8 mouse cellular contexts compared by ENCODE assay signal in genomic region chr16:18777101-18778080, GRCm38 (mm10). TPM values are rescaled to one million over a fixed set of nuclear protein-coding genes. Genes with fewer than 3 reads are reported as not detected.
DNase-seq lines count a peak whose midpoint lies in the region; ATAC-seq and TF ChIP-seq lines count a peak whose summit lies in the region.

No protein-coding gene starts in this region.

- peaks cover 14% of the 10 kb centered on the region; the same call in 1 of the 2 replicates for H3K36me3 ChIP-seq in embryonic facial prominence, embryonic 14.5 days (ENCODE audit: control insufficient read depth, insufficient read depth, low read length)
- peaks cover 18% of the 10 kb centered on the region for H3K36me3 ChIP-seq in intestine, embryonic 14.5 days (ENCODE audit: control insufficient read depth, insufficient read depth, low read length)
- H3K36me3 ChIP-seq in megakaryocyte, embryonic 14.5 days (replicated peaks; ENCODE audit: low read length), result peaks cover 35% of the 10 kb centered on the region

- no peaks in the 10 kb centered on the region for H3K9me3 ChIP-seq in embryonic facial prominence, embryonic 14.5 days (ENCODE audit: control insufficient read depth, low read length)
- no peaks in the 10 kb centered on the region for H3K9me3 ChIP-seq in intestine, embryonic 14.5 days (ENCODE audit: control insufficient read depth, low read length)
- H3K9me3 ChIP-seq in megakaryocyte, embryonic 14.5 days, result peaks cover 4% of the 10 kb centered on the region; the same call in 1 of the 2 replicates

- peak; percentile 31; the same call in 1 of the 2 replicates for ATAC-seq in embryonic facial prominence, embryonic 14.5 days (ENCODE audit: low read depth)
- ATAC-seq in intestine, embryonic 14.5 days (replicated peaks; ENCODE audit: low FRiP score, low TSS enrichment, low read depth), result peak; percentile 60

- WGBS in lung, adult 2 months, result 2% methylated on average over 80 of the region's 80 CpGs
- WGBS in embryonic facial prominence, embryonic 14.5 days, result 3% methylated on average over 45 of the region's 80 CpGs
- 3% methylated on average over 80 of the region's 80 CpGs for WGBS in intestine, embryonic 14.5 days

- H3K4me2 ChIP-seq in embryonic facial prominence, embryonic 14.5 days (ENCODE audit: low read depth, low read length), result peak overlapping the region; percentile 65
- peak overlapping the region; percentile 62 for H3K4me2 ChIP-seq in intestine, embryonic 14.5 days (ENCODE audit: low read length)

- DNase-seq in lung, adult 2 months, result peak; percentile 26
- no peak for DNase-seq in lung, adult 18-20 months
- no peak for DNase-seq in embryonic facial prominence, embryonic 14.5 days (ENCODE audit: low spot score)
- peak; percentile 67 for DNase-seq in intestine, embryonic 14.5 days (ENCODE audit: low spot score)
- no peak for DNase-seq in frontal cortex, postnatal 36 days (ENCODE audit: low spot score in 2 of 2)
- DNase-seq in gastrocnemius, postnatal 25 days, result no peak
- DNase-seq in thymus, postnatal 14 days, result no peak

- H3K27me3 ChIP-seq in embryonic facial prominence, embryonic 14.5 days (replicated peaks; ENCODE audit: control insufficient read depth, insufficient read depth, low read length), result peaks cover 46% of the 10 kb centered on the region
- H3K27me3 ChIP-seq in intestine, embryonic 14.5 days (replicated peaks; ENCODE audit: control insufficient read depth, insufficient read depth, low read length), result peaks cover 43% of the 10 kb centered on the region
- peaks cover 65% of the 10 kb centered on the region for H3K27me3 ChIP-seq in megakaryocyte, embryonic 14.5 days (replicated peaks)

- peak overlapping the region; percentile 83 for H3K4me3 ChIP-seq in lung, adult 2 months (replicated peaks; ENCODE audit: extremely low read depth, low read depth, low read length)
- peak overlapping the region; percentile 44 for H3K4me3 ChIP-seq in embryonic facial prominence, embryonic 14.5 days (ENCODE audit: low read depth, low read length)
- peak overlapping the region; percentile 35 for H3K4me3 ChIP-seq in intestine, embryonic 14.5 days (ENCODE audit: low read depth, low read length)
- H3K4me3 ChIP-seq in megakaryocyte, embryonic 14.5 days (replicated peaks), result peak overlapping the region; percentile 87

- H3K27ac ChIP-seq in embryonic facial prominence, embryonic 14.5 days (replicated peaks; ENCODE audit: low read depth, low read length), result no peak overlapping the region
- H3K27ac ChIP-seq in intestine, embryonic 14.5 days (ENCODE audit: low read depth), result no peak overlapping the region

- H3K9ac ChIP-seq in embryonic facial prominence, embryonic 14.5 days (ENCODE audit: low read depth, low read length), result peak overlapping the region; percentile 54
- peak overlapping the region; percentile 39 for H3K9ac ChIP-seq in intestine, embryonic 14.5 days (ENCODE audit: low read length)

- H3K4me1 ChIP-seq in lung, adult 2 months (ENCODE audit: control insufficient read depth, insufficient read depth, low read length), result peaks cover 7% of the 10 kb centered on the region
- peaks cover 6% of the 10 kb centered on the region; the same call in 1 of the 2 replicates for H3K4me1 ChIP-seq in embryonic facial prominence, embryonic 14.5 days (ENCODE audit: control insufficient read depth, insufficient read depth, low read length)
- H3K4me1 ChIP-seq in intestine, embryonic 14.5 days (replicated peaks; ENCODE audit: control insufficient read depth, insufficient read depth, low read length), result no peaks in the 10 kb centered on the region
- peaks cover 34% of the 10 kb centered on the region for H3K4me1 ChIP-seq in megakaryocyte, embryonic 14.5 days

- TF ChIP-seq POLR2A in lung, adult 2 months (IDR thresholded peaks at IDR 0.05; ENCODE audit: borderline replicate concordance, extremely low read depth, low read depth, low read length), result 0 out of 2 replicates have a peak, but pooled peaks have one; percentile 8

- TF ChIP-seq CTCF in lung, adult 2 months (IDR thresholded peaks at IDR 0.05; ENCODE audit: insufficient read depth, low read length), result no peak

RNA-seq across cellular contexts. Expression of gene Cldn5, which starts 0.7 kb away (rescaled TPM):
- 753 and 874 TPM in 2 replicates for polyA plus RNA-seq in lung, adult 2 months (2012; rRNA removed)
- polyA plus RNA-seq in embryonic facial prominence, embryonic 14.5 days (2014; fragmentation: Nextera tagmentation; extraction: Ambion mirVana), result 35.4 and 39.5 TPM in 2 replicates
- polyA plus RNA-seq in intestine, embryonic 14.5 days (2014; fragmentation: Nextera tagmentation; extraction: Ambion mirVana), result 21.9 and 24.8 TPM in 2 replicates
- not detected in 2 replicates for polyA plus RNA-seq in megakaryocyte, embryonic 14.5 days (2012; ENCODE audit: insufficient read depth, low replicate concordance)
- 10 to 100 TPM in 1 of 2 experiments, 1 to 10 TPM in 1; 7.4 to 13.9 TPM for total RNA-seq in gastrocnemius, postnatal 25 days (2021)

RNA-seq across cellular contexts. Expression of gene Ufd1, which starts 34.2 kb away (rescaled TPM):
- 23.1 and 39.3 TPM in 2 replicates for polyA plus RNA-seq in lung, adult 2 months (2012; rRNA removed)
- polyA plus RNA-seq in embryonic facial prominence, embryonic 14.5 days (2014; fragmentation: Nextera tagmentation; extraction: Ambion mirVana), result 49.2 and 55.5 TPM in 2 replicates
- polyA plus RNA-seq in intestine, embryonic 14.5 days (2014; fragmentation: Nextera tagmentation; extraction: Ambion mirVana), result 62.3 and 74.9 TPM in 2 replicates
- 11.3 and 18.9 TPM in 2 replicates for polyA plus RNA-seq in megakaryocyte, embryonic 14.5 days (2012; ENCODE audit: insufficient read depth, low replicate concordance)
- total RNA-seq in gastrocnemius, postnatal 25 days (2021), result 10 to 100 TPM; 38.9 to 39.8 TPM

RNA-seq across cellular contexts. Expression of gene Cdc45, which starts 34.4 kb away (rescaled TPM):
- polyA plus RNA-seq in lung, adult 2 months (2012; rRNA removed), result 3.3 and 3.5 TPM in 2 replicates
- polyA plus RNA-seq in embryonic facial prominence, embryonic 14.5 days (2014; fragmentation: Nextera tagmentation; extraction: Ambion mirVana), result 34.5 and 37.8 TPM in 2 replicates
- polyA plus RNA-seq in intestine, embryonic 14.5 days (2014; fragmentation: Nextera tagmentation; extraction: Ambion mirVana), result 48.0 and 51.2 TPM in 2 replicates
- 10.1 and 13.9 TPM in 2 replicates for polyA plus RNA-seq in megakaryocyte, embryonic 14.5 days (2012; ENCODE audit: insufficient read depth, low replicate concordance)
- total RNA-seq in gastrocnemius, postnatal 25 days (2021), result 1 to 10 TPM; 2.3 to 2.5 TPM

RNA-seq across cellular contexts. Expression of gene 2510002D24Rik, which starts 59.0 kb away (rescaled TPM):
- polyA plus RNA-seq in lung, adult 2 months (2012; rRNA removed), result 37.4 and 46.3 TPM in 2 replicates
- polyA plus RNA-seq in embryonic facial prominence, embryonic 14.5 days (2014; fragmentation: Nextera tagmentation; extraction: Ambion mirVana), result 20.1 and 22.2 TPM in 2 replicates
- 41.1 and 42.9 TPM in 2 replicates for polyA plus RNA-seq in intestine, embryonic 14.5 days (2014; fragmentation: Nextera tagmentation; extraction: Ambion mirVana)
- 26.8 and 66.9 TPM in 2 replicates for polyA plus RNA-seq in megakaryocyte, embryonic 14.5 days (2012; ENCODE audit: insufficient read depth, low replicate concordance)
- 10 to 100 TPM; 17.3 to 17.8 TPM for total RNA-seq in gastrocnemius, postnatal 25 days (2021)

RNA-seq across cellular contexts. Expression of gene Gm28539, which starts 59.0 kb away (rescaled TPM):
- polyA plus RNA-seq in lung, adult 2 months (2012; rRNA removed), result 1.8 and 4.4 TPM in 2 replicates
- not detected in 2 replicates for polyA plus RNA-seq in embryonic facial prominence, embryonic 14.5 days (2014; fragmentation: Nextera tagmentation; extraction: Ambion mirVana)
- not detected in 2 replicates for polyA plus RNA-seq in intestine, embryonic 14.5 days (2014; fragmentation: Nextera tagmentation; extraction: Ambion mirVana)
- polyA plus RNA-seq in megakaryocyte, embryonic 14.5 days (2012; ENCODE audit: insufficient read depth, low replicate concordance), result not detected in 2 replicates
- total RNA-seq in gastrocnemius, postnatal 25 days (2021), result 1 to 10 TPM; 1.3 to 2.3 TPM

Comparison
In these comparisons a context has a peak if more than half of its experiments do, and no peak if none do; other contexts are left out.
1. DNase-seq: peak in lung, adult 2 months (single experiment) and intestine, embryonic 14.5 days (single experiment); none in lung, adult 18-20 months (0 of 2), embryonic facial prominence, embryonic 14.5 days (single experiment), frontal cortex, postnatal 36 days (0 of 2), gastrocnemius, postnatal 25 days (single experiment) and thymus, postnatal 14 days (single experiment).
2. H3K4me3 ChIP-seq: peak in every context shown above with its lines; median percentile 87 in megakaryocyte, embryonic 14.5 days; 83 in lung, adult 2 months; 44 in embryonic facial prominence, embryonic 14.5 days; 35 in intestine, embryonic 14.5 days.
3. RNA of gene Cldn5, which starts 0.7 kb away (polyA plus RNA-seq): 753 to 874 TPM in lung, adult 2 months, 35.4 to 39.5 TPM in embryonic facial prominence, embryonic 14.5 days and 21.9 to 24.8 TPM in intestine, embryonic 14.5 days; not detected in megakaryocyte, embryonic 14.5 days; every median in the first group is over 10 times any median in the second.